Mouse (Mus musculus): Measurements from ENCODE around the gene Notch3.
A peak's percentile ranks its signal among the peaks of the same experiment; 100 is the strongest.

Notch3 gene

GRCm38 (mm10) chr17:32092895-32093294 is 73.8 kb downstream of the Notch3 start:
- no peak for DNase-seq (ENCODE audit: low spot score in 2 of 2)

- DNase-seq (ENCODE audit: low spot score in 2 of 2) = no peak
These were observed 74.4 kb downstream of the Notch3 start for GRCm38 (mm10) chr17:32092241-32092619.

- peak; percentile 80 to 94 for DNase-seq (ENCODE audit: low spot score in 2 of 2)
These were observed 75.0 kb downstream of the Notch3 start for GRCm38 (mm10) chr17:32091364-32092240.

GRCm38 (mm10) chr17:32091032-32091363 is 75.7 kb downstream of the Notch3 start:
- no peak for DNase-seq (ENCODE audit: low spot score in 2 of 2)

GRCm38 (mm10) chr17:32087069-32087468 is 79.6 kb downstream of the Notch3 start:
- no peak for DNase-seq (ENCODE audit: low spot score in 2 of 2)

GRCm38 (mm10) chr17:32083351-32083750 is 83.3 kb downstream of the Notch3 start:
- no peak for DNase-seq (ENCODE audit: low spot score in 2 of 2)

- peak; percentile 26 to 70 for DNase-seq (ENCODE audit: low spot score in 2 of 2)
These were observed 91.5 kb downstream of the Notch3 start for GRCm38 (mm10) chr17:32075164-32075563.

GRCm38 (mm10) chr17:32074658-32075057 is 92.0 kb downstream of the Notch3 start:
- DNase-seq (ENCODE audit: low spot score in 2 of 2) = no peak

GRCm38 (mm10) chr17:32073359-32073758 is 93.3 kb downstream of the Notch3 start:
- peak; percentile 92 to 93 for DNase-seq (ENCODE audit: low spot score in 2 of 2)

Measured in spleen, postnatal 10 days (tissue).